Mouse (Mus musculus): ENCODE data around the gene Usp30. TPM values are rescaled to one million over a fixed set of nuclear protein-coding genes. Genes with fewer than 3 reads are reported as not detected.

The Usp30 gene
- total RNA-seq (2021): 10 to 100 TPM; 37.8 to 39.0 TPM
- long read RNA-seq, experiment 1, full-length matches to known transcripts: 8 of 32 reads
- long read RNA-seq, experiment 1, partial matches to known transcripts: 7 of 32 reads
- long read RNA-seq, experiment 1, other reads (novel, unspliced or antisense): 17 of 32 reads
- long read RNA-seq, experiment 2, full-length matches to known transcripts: 15 of 46 reads
- long read RNA-seq, experiment 2, partial matches to known transcripts: 11 of 46 reads
- long read RNA-seq, experiment 2, other reads (novel, unspliced or antisense): 20 of 46 reads

GRCm38 (mm10) chr5:114065161-114065560, at the start of gene Usp30:
TSS of gene Usp30 (plus strand) at chr5:114065461.
- no peak within 1 kb of the TSS for H3K27ac ChIP-seq
- DNase-seq (ENCODE audit: low spot score in 2 of 2): no peak

DNA sequence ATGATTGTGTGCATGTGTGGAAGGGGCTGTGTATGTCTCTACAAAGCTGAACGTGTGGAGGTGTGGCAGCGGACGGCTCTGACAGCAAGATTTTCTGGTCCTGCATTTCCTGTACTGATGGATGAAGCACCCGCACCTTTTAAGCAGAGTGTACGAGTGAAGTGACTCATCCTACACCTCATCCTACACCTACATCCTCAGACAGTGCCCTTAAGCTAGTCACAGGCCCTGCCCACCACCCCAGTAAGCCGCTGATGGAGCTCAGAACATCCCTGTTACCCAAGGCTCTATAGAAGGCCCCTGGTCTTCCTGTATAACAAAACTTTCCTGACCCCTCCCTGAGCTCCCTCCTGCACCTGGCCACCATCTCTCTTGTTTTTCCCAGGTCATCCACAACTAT, 40.9 kb upstream of the Usp30 start:
- DNase-seq (ENCODE audit: low spot score in 2 of 2): no peak
- Histone ChIP-seq H3K4me3 (no peak overlapping the region), H3K27ac (no peak overlapping the region)
- TF ChIP-seq CTCF (conservative IDR thresholded peaks at IDR 0.05): no peak

More at GRCm38 (mm10) chr5:114065161-114065560, at the start of gene Usp30:
- no peak for TF ChIP-seq CTCF (conservative IDR thresholded peaks at IDR 0.05)
- H3K4me3 ChIP-seq: no peak within 1 kb of the TSS

DNA sequence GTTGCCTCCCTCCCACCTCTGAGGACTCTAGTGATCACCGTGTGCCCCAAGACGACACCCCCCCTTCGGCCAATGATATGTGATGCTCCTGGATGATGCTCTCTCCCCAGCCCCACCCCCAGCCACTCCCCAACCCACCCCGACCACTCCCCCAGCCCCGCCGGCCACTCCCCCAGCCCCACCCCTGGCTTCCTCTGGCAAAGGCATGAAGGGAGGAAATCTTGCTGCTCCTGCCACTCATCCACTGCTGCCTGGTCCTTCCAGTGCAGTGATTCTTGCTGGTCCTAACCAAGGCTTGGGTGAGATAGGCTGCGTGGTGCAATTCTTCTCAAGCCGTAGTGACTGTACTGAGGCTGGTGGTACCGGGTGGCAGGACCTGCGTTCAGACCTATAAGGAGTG, 40.4 kb upstream of the Usp30 start:
- DNase-seq (ENCODE audit: low spot score in 2 of 2): no peak
- Histone ChIP-seq H3K4me3 (no peak overlapping the region), H3K27ac (no peak overlapping the region)
- TF ChIP-seq CTCF (conservative IDR thresholded peaks at IDR 0.05): no peak

DNA sequence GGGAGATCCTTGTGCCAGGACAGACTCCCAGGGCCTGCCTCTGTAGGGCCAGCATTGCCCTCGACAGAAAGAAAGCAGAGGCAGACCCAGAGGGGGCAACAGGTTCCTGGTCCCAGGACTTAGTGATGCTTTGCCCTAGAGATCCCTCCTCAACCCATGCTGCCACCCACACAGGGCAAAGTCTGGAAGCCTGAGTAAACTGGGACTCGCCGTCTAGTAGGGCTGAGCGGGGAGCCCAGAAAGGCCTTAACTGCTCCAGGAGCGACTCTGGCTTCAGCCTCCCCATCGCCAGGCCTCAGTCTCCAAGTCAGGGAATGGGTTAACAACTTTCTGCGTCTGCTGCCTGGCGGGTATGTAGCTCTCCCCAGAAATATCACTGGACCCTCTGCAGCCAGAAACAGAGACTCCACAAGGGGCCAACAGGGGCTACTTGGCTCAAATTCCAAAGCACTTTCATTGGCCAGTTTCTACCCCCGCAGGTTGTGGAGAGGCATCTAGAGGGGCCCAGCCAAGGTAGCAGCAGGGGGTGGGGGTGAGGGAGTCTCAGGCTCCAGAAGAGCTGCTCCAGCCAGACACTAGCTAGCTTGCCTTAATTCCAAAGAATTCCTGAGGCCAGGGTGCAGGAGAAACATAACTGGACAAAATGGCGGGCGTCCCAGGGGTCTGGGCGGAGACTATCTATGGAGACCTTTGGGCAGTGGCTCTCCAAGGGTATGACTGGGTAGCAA, 37.9 kb upstream of the Usp30 start:
- TF ChIP-seq CTCF (conservative IDR thresholded peaks at IDR 0.05): no peak
- Histone ChIP-seq H3K4me3 (no peak overlapping the region), H3K27ac (no peak overlapping the region)
- no peak for DNase-seq (ENCODE audit: low spot score in 2 of 2)

GRCm38 (mm10) chr5:114028111-114028510, 37.1 kb upstream of the Usp30 start:
- Histone ChIP-seq H3K27ac (no peak overlapping the region), H3K4me3 (no peak overlapping the region)
- no peak for DNase-seq (ENCODE audit: low spot score in 2 of 2)
- no peak for TF ChIP-seq CTCF (conservative IDR thresholded peaks at IDR 0.05)

GRCm38 (mm10) chr5:114030652-114031051, 34.6 kb upstream of the Usp30 start:
- Histone ChIP-seq H3K4me3 (no peak overlapping the region), H3K27ac (no peak overlapping the region)
- DNase-seq (ENCODE audit: low spot score in 2 of 2): no peak
- peak; percentile 44 for TF ChIP-seq CTCF (conservative IDR thresholded peaks at IDR 0.05)

- no peak overlapping the region for H3K4me3 ChIP-seq
- H3K27ac ChIP-seq: no peak overlapping the region
- TF ChIP-seq CTCF (conservative IDR thresholded peaks at IDR 0.05): no peak
- no peak for DNase-seq (ENCODE audit: low spot score in 2 of 2)
These were observed 33.0 kb upstream of the Usp30 start for GRCm38 (mm10) chr5:114032161-114032763.

DNA sequence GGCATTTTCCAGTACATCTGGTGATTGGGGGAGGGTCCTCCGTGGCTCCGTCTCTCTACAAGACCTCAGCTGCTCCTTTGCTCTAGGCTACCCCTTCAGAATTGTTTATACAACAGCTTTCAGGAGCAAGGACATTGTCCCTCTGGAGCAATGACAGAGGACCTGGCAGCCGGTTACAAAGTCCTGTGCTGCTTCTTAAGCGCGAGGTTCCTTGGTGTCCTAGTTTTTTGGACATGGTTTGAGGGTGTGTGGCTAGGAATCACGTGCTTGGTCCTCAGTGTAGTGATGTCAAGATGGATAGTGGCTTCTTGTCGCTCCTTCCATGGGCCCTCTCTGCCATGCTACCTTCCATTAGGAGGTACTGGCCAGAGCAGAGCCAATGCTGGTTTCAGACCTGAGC, 30.9 kb upstream of the Usp30 start:
- no peak overlapping the region for H3K27ac ChIP-seq
- TF ChIP-seq CTCF (conservative IDR thresholded peaks at IDR 0.05): no peak
- DNase-seq (ENCODE audit: low spot score in 2 of 2): no peak
- H3K4me3 ChIP-seq: no peak overlapping the region

DNA sequence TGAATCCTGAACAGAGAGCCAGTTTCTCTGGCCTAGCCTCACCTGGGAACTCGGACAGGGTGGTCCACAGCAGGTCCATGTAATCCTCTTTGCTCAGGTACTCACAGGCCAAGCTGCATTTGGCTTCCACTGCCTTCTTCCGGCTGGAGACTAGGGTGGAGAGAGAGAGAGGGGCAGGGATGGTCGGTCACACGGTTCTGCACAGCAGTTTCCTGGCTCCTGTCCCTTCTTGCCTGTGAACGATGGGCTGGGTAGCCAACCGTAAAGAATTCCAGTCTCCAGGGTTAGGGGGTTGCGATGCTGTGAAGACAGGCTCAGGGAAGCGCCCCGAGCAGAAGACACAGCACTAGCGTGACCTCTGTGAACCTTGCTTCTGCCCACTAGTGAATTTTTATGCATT, 30.1 kb upstream of the Usp30 start:
- no peak for DNase-seq (ENCODE audit: low spot score in 2 of 2)
- H3K4me3 ChIP-seq: no peak overlapping the region
- no peak overlapping the region for H3K27ac ChIP-seq
- TF ChIP-seq CTCF (conservative IDR thresholded peaks at IDR 0.05): no peak

DNA sequence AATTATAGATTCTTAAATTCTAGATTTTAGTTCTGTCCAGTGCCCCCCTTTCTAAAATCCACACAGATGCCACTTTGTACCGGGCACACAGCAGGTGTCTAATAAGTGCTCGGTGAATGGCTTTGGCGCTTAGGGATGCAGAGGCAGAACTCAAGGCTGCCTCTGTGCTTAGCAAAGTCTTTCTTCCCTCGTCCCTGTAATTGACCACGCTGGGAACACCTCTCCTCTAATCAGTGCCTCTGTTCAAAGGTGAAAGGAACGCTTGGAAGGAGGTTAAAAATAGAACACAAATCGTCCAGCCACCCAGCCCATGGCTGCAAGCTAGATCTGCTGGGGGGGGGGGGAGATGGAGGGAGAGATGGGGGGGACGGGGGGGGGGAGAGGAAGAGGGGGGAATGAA, 24.8 kb upstream of the Usp30 start:
- no peak overlapping the region for H3K27ac ChIP-seq
- DNase-seq (ENCODE audit: low spot score in 2 of 2): no peak
- TF ChIP-seq CTCF (conservative IDR thresholded peaks at IDR 0.05): no peak
- no peak overlapping the region for H3K4me3 ChIP-seq

DNA sequence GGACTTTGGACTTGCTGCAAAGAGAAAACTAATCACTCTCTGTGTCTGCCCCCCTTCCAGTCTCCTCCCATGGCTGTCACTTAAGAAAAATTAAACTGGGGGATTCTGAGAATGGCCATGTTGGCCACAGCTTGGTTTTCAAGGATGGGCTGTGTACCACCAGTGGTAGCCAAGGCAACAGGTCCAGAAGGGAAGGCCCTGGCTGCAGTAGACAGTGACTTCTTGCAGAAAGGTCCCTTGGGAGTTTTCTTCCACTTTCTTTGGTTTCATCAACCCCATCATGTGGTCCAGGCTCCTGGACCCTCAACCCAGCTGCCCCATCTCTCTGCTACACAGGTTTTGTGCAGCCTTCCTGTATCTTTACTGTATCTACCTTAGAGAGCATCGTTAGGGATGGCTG, 24.4 kb upstream of the Usp30 start:
- no peak for TF ChIP-seq CTCF (conservative IDR thresholded peaks at IDR 0.05)

DNA sequence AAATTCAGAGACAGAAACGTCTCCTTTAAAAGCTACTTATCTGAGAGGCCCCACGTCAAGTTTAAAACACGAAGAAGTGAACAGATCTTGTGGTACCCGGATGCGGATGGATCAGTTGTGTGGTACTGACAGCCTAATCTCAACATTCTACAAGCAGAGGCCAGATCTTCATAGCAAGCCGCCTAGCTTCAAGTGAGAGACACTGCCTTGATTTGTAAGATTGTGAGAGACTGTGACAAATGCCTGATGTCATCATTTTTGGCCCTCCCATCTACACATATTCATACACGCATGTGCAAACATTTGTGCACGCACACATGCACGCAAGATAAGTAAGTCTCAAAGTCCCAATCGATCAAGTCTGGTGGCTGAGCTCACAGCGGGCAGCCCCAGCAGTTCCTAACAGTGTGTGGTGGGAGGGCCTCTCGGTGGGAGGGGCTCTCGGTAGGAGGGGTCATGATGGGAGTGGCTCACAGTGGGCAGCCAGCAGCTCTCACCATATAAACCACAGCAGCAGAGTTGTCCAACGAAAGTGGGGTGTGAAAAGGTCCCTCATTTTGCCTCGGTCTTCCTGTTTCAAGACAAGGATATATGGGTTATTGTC, 23.8 kb upstream of the Usp30 start:
- no peak for DNase-seq (ENCODE audit: low spot score in 2 of 2)
- H3K4me3 ChIP-seq: no peak overlapping the region
- TF ChIP-seq CTCF (conservative IDR thresholded peaks at IDR 0.05): 0 out of 2 replicates have a peak, but pooled peaks have one; percentile 14
- H3K27ac ChIP-seq: no peak overlapping the region

More for the DNA sequence above, 24.4 kb upstream of the Usp30 start:
- H3K4me3 ChIP-seq: no peak overlapping the region
- no peak for DNase-seq (ENCODE audit: low spot score in 2 of 2)
- H3K27ac ChIP-seq: no peak overlapping the region

- no peak for DNase-seq (ENCODE audit: low spot score in 2 of 2)
- no peak for TF ChIP-seq CTCF (conservative IDR thresholded peaks at IDR 0.05)
- no peak overlapping the region for H3K4me3 ChIP-seq
- no peak overlapping the region for H3K27ac ChIP-seq
These were observed 21.5 kb upstream of the Usp30 start for GRCm38 (mm10) chr5:114043800-114044199.
